Mouse (Mus musculus): Measurements from ENCODE around the gene Dusp23.

GRCm38 (mm10) chr1:172593321-172593720, 39.4 kb downstream of the Dusp23 start:
- TF ChIP-seq MAFK (IDR thresholded peaks at IDR 0.05; ENCODE audit: insufficient read depth, low read depth, low read length): no peak
- no peak for TF ChIP-seq ZC3H11A (IDR thresholded peaks at IDR 0.05; ENCODE audit: borderline replicate concordance, low read depth, low read length)

All from ES-E14 (cell line).